Mouse (Mus musculus) myocyte (in vitro differentiated cells): ENCODE results near the gene Sgk2.

Experiments used
- CEBPB ChIP-seq: IDR thresholded peaks from 2 replicates; pipeline ENCODE4 v1.6.1; 2011; ENCODE audit warnings: mild to moderate bottlenecking, moderate library complexity; ENCODE audit not compliant: poor library complexity, insufficient read depth, severe bottlenecking
- E2F4 ChIP-seq: IDR thresholded peaks from one replicate; pipeline ENCODE4 v1.6.1; 2011; ENCODE audit warnings: mild to moderate bottlenecking, control low read depth, moderate library complexity; ENCODE audit not compliant: insufficient read depth
- POLR2A ChIP-seq: IDR thresholded peaks from one replicate; pipeline ENCODE4 v1.6.1; 2011; ENCODE audit warnings: low read depth, mild to moderate bottlenecking, control low read depth, moderate library complexity; ENCODE audit not compliant: insufficient read length
- USF1 ChIP-seq: IDR thresholded peaks from one replicate; pipeline ENCODE4 v1.6.1; 2011; ENCODE audit warnings: low read depth, mild to moderate bottlenecking, control low read depth, moderate library complexity

DNA sequence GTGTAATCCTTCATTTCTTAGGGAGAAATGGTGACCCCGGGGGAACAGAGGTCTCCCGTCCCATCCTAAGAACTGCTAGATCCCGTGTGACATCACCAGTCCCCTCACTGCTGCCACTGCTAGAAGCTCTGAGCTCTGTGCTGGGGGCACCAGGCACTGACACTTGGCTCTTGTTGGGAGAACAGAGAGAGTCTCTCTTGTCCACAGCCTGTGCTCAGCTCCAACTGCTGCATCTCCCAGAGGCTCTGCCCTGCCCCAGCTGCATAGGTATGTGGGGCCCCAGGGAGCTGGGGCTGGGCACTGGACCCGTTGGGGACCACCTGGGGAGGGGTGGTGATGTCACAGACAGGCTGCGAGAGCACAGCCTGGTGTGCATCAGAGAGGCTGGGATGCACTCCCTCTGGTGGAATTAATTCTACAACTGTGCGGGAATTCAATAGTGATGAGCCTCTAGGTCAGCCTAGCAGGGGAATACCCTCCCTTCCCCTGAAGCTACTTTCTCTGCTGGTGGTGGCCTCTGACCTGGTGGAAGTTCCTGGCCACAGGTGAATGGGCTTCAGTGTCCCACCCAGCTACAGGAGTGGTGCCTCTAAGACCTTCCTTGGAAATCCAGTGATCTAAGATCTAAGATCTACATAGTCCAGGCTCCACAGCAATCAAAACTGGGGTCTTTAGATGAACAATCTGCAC, 4.4 kb downstream of the Sgk2 start:
- no peak for TF ChIP-seq POLR2A
- TF ChIP-seq E2F4: no peak
- no peak for TF ChIP-seq USF1
- no peak for TF ChIP-seq CEBPB
